Mouse (Mus musculus): ENCODE results near the gene Vamp8. TPM values are rescaled to one million over a fixed set of nuclear protein-coding genes. Genes with fewer than 3 reads are reported as not detected.

Gene Vamp8
- total RNA-seq, 2 experiments from 2014 or later = 51.8 to 52.7 TPM

- intact Hi-C loops (cut with DNase I; ENCODE audit: low total_unique reads) = no loop called here
- DNase-seq = no peak
Measured at GRCm38 (mm10) chr6:72359343-72359742, 31.2 kb downstream of the Vamp8 start.

- intact Hi-C loops (cut with DNase I; ENCODE audit: low total_unique reads) = no loop called here
- no peak for DNase-seq
Measured at GRCm38 (mm10) chr6:72358086-72358764, 32.3 kb downstream of the Vamp8 start.

GRCm38 (mm10) chr6:72357164-72358079 is 33.1 kb downstream of the Vamp8 start:
- intact Hi-C loops (cut with DNase I; ENCODE audit: low total_unique reads) = no loop called here
- no peak for DNase-seq

- DNase-seq = no peak
- intact Hi-C loops (cut with DNase I; ENCODE audit: low total_unique reads) = no loop called here
Measured at GRCm38 (mm10) chr6:72356001-72356532, 34.4 kb downstream of the Vamp8 start.

GRCm38 (mm10) chr6:72355066-72355911 is 35.2 kb downstream of the Vamp8 start, which contains the start of gene Tmem150a:
Tmem150a (plus strand) TSS chr6:72355447.
- intact Hi-C loops (cut with DNase I; ENCODE audit: low total_unique reads) = no loop called here
- peak; percentile 93 for DNase-seq

- intact Hi-C loops (cut with DNase I; ENCODE audit: low total_unique reads) = no loop called here
- no peak for DNase-seq
Measured at GRCm38 (mm10) chr6:72354025-72354424, 36.5 kb downstream of the Vamp8 start.

GRCm38 (mm10) chr6:72352636-72353405 is 37.7 kb downstream of the Vamp8 start:
- intact Hi-C loops (cut with DNase I; ENCODE audit: low total_unique reads) = no loop called here
- no peak for DNase-seq

- intact Hi-C loops (cut with DNase I; ENCODE audit: low total_unique reads) = no loop called here
Measured at GRCm38 (mm10) chr6:72350214-72350613, 40.3 kb downstream of the Vamp8 start.

GRCm38 (mm10) chr6:72348411-72348810 is 42.1 kb downstream of the Vamp8 start:
- intact Hi-C loops (cut with DNase I; ENCODE audit: low total_unique reads) = no loop called here
- DNase-seq = no peak

More at GRCm38 (mm10) chr6:72350214-72350613, 40.3 kb downstream of the Vamp8 start:
- no peak for DNase-seq

GRCm38 (mm10) chr6:72347166-72347941 is 43.1 kb downstream of the Vamp8 start, which contains the start of gene 0610030E20Rik:
0610030E20Rik (plus strand) TSS chr6:72347317.
- peak; percentile 72 for DNase-seq
- intact Hi-C loops (cut with DNase I; ENCODE audit: low total_unique reads) = no loop called here

GRCm38 (mm10) chr6:72346261-72346660 is 44.2 kb downstream of the Vamp8 start:
- no peak for DNase-seq
- intact Hi-C loops (cut with DNase I; ENCODE audit: low total_unique reads) = no loop called here

GRCm38 (mm10) chr6:72345633-72346032 is 44.9 kb downstream of the Vamp8 start:
- intact Hi-C loops (cut with DNase I; ENCODE audit: low total_unique reads) = no loop called here
- no peak for DNase-seq

GRCm38 (mm10) chr6:72345074-72345567 is 45.4 kb downstream of the Vamp8 start, which contains the start of gene Usp39:
Usp39 (minus strand) TSS chr6:72345184.
- DNase-seq = peak; percentile 92
- intact Hi-C loops (cut with DNase I; ENCODE audit: low total_unique reads) = no loop called here

GRCm38 (mm10) chr6:72344396-72345073 is 46.0 kb downstream of the Vamp8 start:
- DNase-seq = no peak
- intact Hi-C loops (cut with DNase I; ENCODE audit: low total_unique reads) = no loop called here

GRCm38 (mm10) chr6:72340481-72340880 is 50.0 kb downstream of the Vamp8 start:
- intact Hi-C loops (cut with DNase I; ENCODE audit: low total_unique reads) = no loop called here
- DNase-seq = no peak

Measured in gastrocnemius, postnatal 14 days (tissue).